Comparison of ENCODE assay signal across 15 mouse cellular contexts in the genomic region with DNA sequence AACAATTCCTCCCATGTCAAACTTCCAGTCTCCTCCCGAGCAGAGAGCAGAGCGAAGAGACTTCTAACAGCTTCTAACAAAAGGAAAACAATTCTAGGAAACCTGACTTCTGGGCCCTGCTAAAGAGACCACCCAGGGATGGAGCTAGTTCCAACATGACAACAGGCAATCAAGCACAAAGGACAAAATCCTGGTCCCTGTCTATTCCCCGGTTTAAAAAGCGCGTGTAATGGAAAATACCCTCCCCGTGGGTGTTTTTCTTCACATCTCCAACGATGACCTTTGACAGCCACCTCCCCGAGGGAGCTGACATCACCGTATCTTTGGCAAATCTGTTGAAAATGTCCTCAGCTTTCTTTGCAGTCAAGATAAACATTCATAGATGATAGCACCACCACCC.
A peak's percentile ranks its signal among the peaks of the same experiment; 100 is the strongest.
DNase-seq lines count a peak whose midpoint lies in the region; ATAC-seq and TF ChIP-seq lines count a peak whose summit lies in the region.
"Had no signal": no experiment of that assay in that cellular context is flagged by ENCODE, and none has a peak within 500 bp of the region (broad histone marks: within the 10 kb centered on the region; RNA-seq: fewer than 3 reads in every experiment).

No protein-coding gene starts in this region.

- no peak for TF ChIP-seq POLR2A in brain, embryonic 14.5 days (IDR thresholded peaks at IDR 0.05; ENCODE audit: borderline replicate concordance, extremely low read depth, insufficient read depth, insufficient read length, poor library complexity, severe bottlenecking)

- no peak overlapping the region for H3K27ac ChIP-seq in hindbrain, embryonic 11.5 days (ENCODE audit: low read depth, low read length)
- H3K27ac ChIP-seq in hindbrain, embryonic 16.5 days (ENCODE audit: low read depth, low read length), result no peak overlapping the region
- no peak overlapping the region for H3K27ac ChIP-seq in embryonic facial prominence, embryonic 11.5 days (replicated peaks; ENCODE audit: low read depth, low read length)
- H3K27ac ChIP-seq in forebrain, postnatal 0 days (ENCODE audit: low read depth, low read length), result no peak overlapping the region
- no peak overlapping the region for H3K27ac ChIP-seq in left cerebral cortex, adult 2 months
- H3K27ac ChIP-seq: heart, embryonic 13.5 days; liver, embryonic 12.5 days; neural tube, embryonic 12.5 days had no signal

- TF ChIP-seq CTCF in brain, embryonic 14.5 days (IDR thresholded peaks at IDR 0.05; ENCODE audit: borderline replicate concordance, extremely low read depth, insufficient read depth, insufficient read length), result no peak
- TF ChIP-seq CTCF in forebrain, postnatal 0 days (IDR thresholded peaks at IDR 0.05; ENCODE audit: low read depth), result no peak
- TF ChIP-seq CTCF in left cerebral cortex, adult 2 months (IDR thresholded peaks at IDR 0.05), result no peak

- H3K9me3 ChIP-seq in hindbrain, embryonic 11.5 days (ENCODE audit: control insufficient read depth, low read length), result no peaks in the 10 kb centered on the region
- H3K9me3 ChIP-seq in hindbrain, embryonic 16.5 days (ENCODE audit: control insufficient read depth, low read length), result no peaks in the 10 kb centered on the region
- H3K9me3 ChIP-seq in embryonic facial prominence, embryonic 11.5 days (replicated peaks; ENCODE audit: control insufficient read depth, low read length), result no peaks in the 10 kb centered on the region
- no peaks in the 10 kb centered on the region for H3K9me3 ChIP-seq in forebrain, postnatal 0 days (ENCODE audit: low read length)
- H3K9me3 ChIP-seq: G1E; liver, embryonic 12.5 days; neural tube, embryonic 12.5 days had no signal

- H3K27me3 ChIP-seq in hindbrain, embryonic 11.5 days (ENCODE audit: control insufficient read depth, insufficient read depth, low read length), result no peaks in the 10 kb centered on the region
- H3K27me3 ChIP-seq in hindbrain, embryonic 16.5 days (replicated peaks; ENCODE audit: control insufficient read depth, insufficient read depth, low read length), result no peaks in the 10 kb centered on the region
- H3K27me3 ChIP-seq in embryonic facial prominence, embryonic 11.5 days (ENCODE audit: control insufficient read depth, insufficient read depth, low read length), result no peaks in the 10 kb centered on the region
- no peaks in the 10 kb centered on the region for H3K27me3 ChIP-seq in forebrain, postnatal 0 days (ENCODE audit: insufficient read depth, low read length)
- H3K27me3 ChIP-seq: heart, embryonic 13.5 days; liver, embryonic 12.5 days; neural tube, embryonic 12.5 days had no signal

- WGBS in hindbrain, embryonic 11.5 days, result 29% methylated on average over 9 of the region's 9 CpGs
- WGBS in hindbrain, embryonic 16.5 days, result 40% methylated on average over 9 of the region's 9 CpGs
- WGBS in embryonic facial prominence, embryonic 11.5 days, result 29% methylated on average over 9 of the region's 9 CpGs
- WGBS in forebrain, postnatal 0 days, result 73% methylated on average over 9 of the region's 9 CpGs

- intact Hi-C loops in left cerebral cortex, adult 2 months (cut with DNase I), result no loop called here

- H3K4me1 ChIP-seq in hindbrain, embryonic 11.5 days (replicated peaks; ENCODE audit: control insufficient read depth, insufficient read depth, low read length), result no peaks in the 10 kb centered on the region
- no peaks in the 10 kb centered on the region for H3K4me1 ChIP-seq in hindbrain, embryonic 16.5 days (ENCODE audit: control insufficient read depth, insufficient read depth, low read depth, low read length)
- H3K4me1 ChIP-seq in embryonic facial prominence, embryonic 11.5 days (ENCODE audit: control insufficient read depth, insufficient read depth, low read length), result no peaks in the 10 kb centered on the region
- no peaks in the 10 kb centered on the region for H3K4me1 ChIP-seq in forebrain, postnatal 0 days (ENCODE audit: insufficient read depth)
- H3K4me1 ChIP-seq: heart, embryonic 13.5 days; liver, embryonic 12.5 days; neural tube, embryonic 12.5 days had no signal

- DNase-seq in hindbrain, embryonic 11.5 days (ENCODE audit: low spot score), result peak; percentile 19
- peak; percentile 31 for DNase-seq in brain, embryonic 14.5 days (ENCODE audit: low read depth)
- DNase-seq in embryonic facial prominence, embryonic 11.5 days (ENCODE audit: low spot score), result peak; percentile 28
- peak; percentile 31 for DNase-seq in kidney, postnatal 10 days
- DNase-seq in forebrain, postnatal 0 days, result no peak
- no peak for DNase-seq in left cerebral cortex, adult 2 months (ENCODE audit: extremely low spot score in 1 of 2, low spot score in 2 of 2)
- DNase-seq: cerebellum, adult 8-10 months; lung, postnatal 36 days; retina, postnatal 1 day had no signal

- no peak for ATAC-seq in hindbrain, embryonic 11.5 days (ENCODE audit: low FRiP score)
- no peak for ATAC-seq in hindbrain, embryonic 16.5 days
- ATAC-seq in embryonic facial prominence, embryonic 11.5 days (replicated peaks; ENCODE audit: insufficient number of reproducible peaks, low FRiP score, low TSS enrichment, low read depth), result no peak
- no peak for ATAC-seq in forebrain, postnatal 0 days
- ATAC-seq: liver, embryonic 12.5 days; midbrain, embryonic 16.5 days had no signal

- no peak overlapping the region for H3K4me3 ChIP-seq in hindbrain, embryonic 11.5 days (ENCODE audit: low read depth, low read length)
- no peak overlapping the region for H3K4me3 ChIP-seq in hindbrain, embryonic 16.5 days (ENCODE audit: low read length)
- no peak overlapping the region for H3K4me3 ChIP-seq in embryonic facial prominence, embryonic 11.5 days (ENCODE audit: low read depth, low read length)
- H3K4me3 ChIP-seq in forebrain, postnatal 0 days (ENCODE audit: low read depth, low read length), result no peak overlapping the region
- H3K4me3 ChIP-seq in left cerebral cortex, adult 2 months, result no peak overlapping the region
- H3K4me3 ChIP-seq: heart, embryonic 13.5 days; liver, embryonic 12.5 days; neural tube, embryonic 12.5 days had no signal

- H3K36me3 ChIP-seq in hindbrain, embryonic 11.5 days (ENCODE audit: control insufficient read depth, insufficient read depth, low read length), result no peaks in the 10 kb centered on the region
- no peaks in the 10 kb centered on the region for H3K36me3 ChIP-seq in hindbrain, embryonic 16.5 days (ENCODE audit: control insufficient read depth, insufficient read depth, low read length)
- no peaks in the 10 kb centered on the region for H3K36me3 ChIP-seq in embryonic facial prominence, embryonic 11.5 days (replicated peaks; ENCODE audit: control insufficient read depth, insufficient read depth, low read depth, low read length)
- no peaks in the 10 kb centered on the region for H3K36me3 ChIP-seq in forebrain, postnatal 0 days (ENCODE audit: insufficient read depth)
- H3K36me3 ChIP-seq: G1E; heart, embryonic 13.5 days; liver, embryonic 12.5 days; neural tube, embryonic 12.5 days had no signal

- no peak overlapping the region for H3K4me2 ChIP-seq in hindbrain, embryonic 11.5 days (replicated peaks; ENCODE audit: low read depth, low read length)
- H3K4me2 ChIP-seq in hindbrain, embryonic 16.5 days (ENCODE audit: low read length), result no peak overlapping the region
- no peak overlapping the region for H3K4me2 ChIP-seq in embryonic facial prominence, embryonic 11.5 days (ENCODE audit: low read depth, low read length)
- no peak overlapping the region for H3K4me2 ChIP-seq in forebrain, postnatal 0 days (ENCODE audit: low read depth)
- H3K4me2 ChIP-seq: heart, embryonic 13.5 days; liver, embryonic 12.5 days; neural tube, embryonic 12.5 days had no signal

- H3K9ac ChIP-seq in hindbrain, embryonic 11.5 days (ENCODE audit: low read depth, low read length), result no peak overlapping the region
- H3K9ac ChIP-seq in hindbrain, embryonic 16.5 days (ENCODE audit: low read depth, low read length), result no peak overlapping the region
- H3K9ac ChIP-seq in embryonic facial prominence, embryonic 11.5 days (replicated peaks; ENCODE audit: low read length), result no peak overlapping the region
- H3K9ac ChIP-seq in forebrain, postnatal 0 days, result no peak overlapping the region
- H3K9ac ChIP-seq: heart, embryonic 13.5 days; liver, embryonic 12.5 days; neural tube, embryonic 12.5 days had no signal

Comparison
In these comparisons a context has a peak if more than half of its experiments do, and no peak if none do; other contexts are left out.
1. DNase-seq: peak in hindbrain, embryonic 11.5 days (single experiment), brain, embryonic 14.5 days (single experiment), embryonic facial prominence, embryonic 11.5 days (single experiment) and kidney, postnatal 10 days (single experiment); none in forebrain, postnatal 0 days (single experiment) and left cerebral cortex, adult 2 months (0 of 2).